Mouse (Mus musculus) adrenal gland, postnatal 25 days (tissue): ENCODE measurements at regions not wholly inside any gene's neighbourhood (a gene's known extent, or its start where the extent isn't known, plus 50 kb on each side); places are given as distances from the start of the nearest gene placed in this dataset.

Experiments used
- DNase-seq: peaks from one replicate; pipeline ENCODE4 v3.0.0; 2021; ENCODE audit warnings: mixed read lengths

DNA sequence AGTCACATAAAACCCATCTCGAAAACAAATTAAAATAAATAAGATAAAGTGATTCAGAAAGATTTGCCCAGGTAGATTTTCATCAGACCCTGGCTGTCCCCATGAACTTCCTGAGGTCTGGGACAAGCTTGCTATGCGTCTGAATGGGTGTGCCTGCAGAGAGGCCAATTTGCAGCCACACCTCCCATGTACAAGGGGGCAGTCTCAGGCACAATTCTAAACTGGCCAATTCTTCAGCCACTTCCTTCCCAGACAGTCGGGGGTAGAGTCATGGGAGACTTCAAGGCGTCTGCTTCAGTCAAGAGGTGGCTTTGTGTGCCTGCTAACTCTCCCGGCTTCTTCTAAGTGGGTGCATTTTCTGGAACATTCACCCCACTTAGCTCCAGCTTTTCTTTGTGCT lies 122.9 kb upstream of the Kazn start:
- no peak for DNase-seq

DNA sequence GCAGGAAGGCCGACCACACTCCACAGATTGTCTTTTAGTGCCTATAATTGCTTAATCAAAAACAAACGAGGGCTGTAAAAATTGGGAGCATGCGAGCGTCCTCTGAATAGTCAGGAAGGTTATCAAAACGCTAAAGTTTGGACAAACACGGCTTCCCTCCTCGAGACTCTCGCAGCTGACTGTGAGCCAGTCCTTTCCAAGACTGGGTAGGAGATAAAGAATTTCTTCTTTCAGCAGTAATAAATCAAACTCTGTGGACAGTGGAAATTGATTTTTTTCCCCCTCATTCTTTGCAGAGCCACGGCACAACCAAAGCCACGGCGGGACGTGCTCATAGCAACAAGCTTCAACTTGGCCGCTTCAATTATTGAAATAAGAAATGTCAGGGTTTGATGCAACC lies 119.7 kb upstream of the Kazn start:
- DNase-seq, result no peak

- DNase-seq, result no peak
These were observed 116.2 kb upstream of the Kazn start for GRCm38 (mm10) chr4:142355387-142355786.

DNA sequence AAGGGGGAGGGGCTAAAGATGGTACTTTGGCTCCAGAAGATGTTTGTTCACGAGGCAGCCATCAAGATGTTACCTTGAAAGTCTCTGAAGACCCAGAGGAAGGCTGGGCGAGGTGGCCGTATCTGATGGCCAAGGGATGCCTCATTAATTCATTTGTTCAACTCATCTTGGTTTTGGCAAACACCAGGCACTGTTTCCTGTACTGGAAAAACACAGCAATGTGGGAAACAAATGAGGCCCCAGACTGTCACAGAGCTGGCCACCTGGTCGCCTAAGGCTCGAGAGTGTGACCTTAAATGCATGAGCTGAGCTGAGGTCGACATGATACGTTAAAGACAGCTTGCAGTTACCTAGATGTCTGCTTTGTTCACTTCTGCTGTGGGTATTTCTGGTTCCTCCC lies 114.3 kb upstream of the Kazn start:
- no peak for DNase-seq

- peak; percentile 45 for DNase-seq
These were observed 112.6 kb upstream of the Kazn start for GRCm38 (mm10) chr4:142351831-142352230.

DNA sequence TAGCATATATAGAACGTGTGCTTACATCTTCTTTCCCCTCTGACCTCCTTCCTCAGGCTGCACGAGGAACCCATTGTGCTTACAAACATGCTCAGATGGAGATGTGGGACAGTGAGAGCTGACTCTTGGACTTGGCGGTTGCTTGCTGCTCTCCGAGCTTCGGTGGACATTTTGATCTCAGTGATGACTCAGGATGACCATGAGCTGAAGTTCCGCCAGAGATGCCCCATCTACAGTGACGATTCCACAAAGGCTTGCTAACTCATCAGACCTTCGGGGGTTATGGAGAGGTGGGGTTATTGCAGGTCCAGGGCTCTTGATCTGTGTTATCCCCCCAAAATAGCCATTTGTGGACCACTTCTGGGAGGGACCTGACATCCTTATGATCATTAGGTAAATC lies 111.8 kb upstream of the Kazn start:
- DNase-seq, result no peak

GRCm38 (mm10) chr4:142348910-142349309 lies 109.7 kb upstream of the Kazn start:
- peak; percentile 21 for DNase-seq

- DNase-seq, result no peak
These were observed 103.4 kb upstream of the Kazn start for GRCm38 (mm10) chr4:142342482-142343206.

- DNase-seq, result no peak
These were observed 102.1 kb upstream of the Kazn start for GRCm38 (mm10) chr4:142341305-142341704.

DNA sequence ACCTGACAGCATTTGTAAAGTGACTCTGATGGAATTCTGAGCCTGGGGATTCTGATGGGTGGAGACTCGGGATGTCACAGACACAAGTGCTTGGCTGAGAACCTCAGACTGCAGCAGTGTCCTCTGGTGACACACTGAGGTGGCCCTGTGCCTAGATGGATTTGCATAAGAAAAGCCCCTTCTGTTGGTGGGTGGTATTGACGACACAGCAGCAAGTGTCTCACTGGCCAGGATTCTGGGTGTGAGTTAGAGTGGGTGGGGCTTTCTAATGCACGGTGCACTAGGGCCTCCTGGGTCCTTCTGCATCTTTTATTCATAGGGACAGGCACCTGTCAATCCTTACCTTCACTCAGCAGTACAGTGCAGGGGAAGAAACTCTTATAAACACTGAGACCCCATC lies 100.9 kb upstream of the Kazn start:
- no peak for DNase-seq

GRCm38 (mm10) chr4:142337701-142338100 lies 98.5 kb upstream of the Kazn start:
- peak; percentile 71 for DNase-seq

DNA sequence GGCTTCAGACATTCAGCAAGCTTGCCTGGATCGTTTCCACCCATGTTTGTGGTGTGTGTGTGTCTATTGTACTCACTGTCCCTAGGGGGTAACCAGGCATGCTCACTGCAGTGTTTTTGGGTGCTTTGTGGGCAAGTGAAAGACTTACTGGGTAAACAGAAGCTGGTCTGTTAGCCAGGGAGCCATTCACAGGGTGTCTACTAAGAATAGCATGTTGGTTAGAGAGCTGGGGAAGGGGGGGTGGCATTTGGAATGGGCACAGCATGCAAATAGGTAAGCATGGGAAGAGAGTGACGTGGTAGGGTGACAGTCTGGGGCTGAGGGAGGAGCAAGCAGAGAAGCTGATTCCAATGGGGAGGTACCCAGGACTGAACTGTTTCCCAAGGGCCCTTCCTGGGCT lies 97.7 kb upstream of the Kazn start:
- no peak for DNase-seq

GRCm38 (mm10) chr4:142334084-142334483 lies 94.9 kb upstream of the Kazn start:
- DNase-seq, result no peak

- DNase-seq, result no peak
These were observed 91.4 kb upstream of the Kazn start for GRCm38 (mm10) chr4:142330599-142330998.

DNA sequence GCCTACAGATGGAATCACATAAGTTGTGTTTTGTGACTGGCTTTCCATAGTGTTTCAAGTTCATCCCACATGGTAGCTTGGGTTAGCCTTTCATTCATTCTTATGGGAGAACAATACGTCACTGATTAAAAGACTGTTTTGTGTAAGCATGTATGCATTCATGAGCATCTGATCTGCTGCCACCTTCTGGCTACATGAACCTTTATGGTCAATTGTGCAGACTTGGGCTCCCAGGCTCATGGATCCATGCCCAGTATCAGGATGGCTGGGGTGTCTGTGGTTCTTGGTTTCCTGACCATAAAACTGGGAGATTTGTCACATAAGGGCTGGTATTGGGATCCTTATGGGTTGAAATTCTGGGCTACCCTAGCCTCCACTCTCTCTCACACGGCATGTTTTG lies 90.4 kb upstream of the Kazn start:
- DNase-seq, result no peak

DNA sequence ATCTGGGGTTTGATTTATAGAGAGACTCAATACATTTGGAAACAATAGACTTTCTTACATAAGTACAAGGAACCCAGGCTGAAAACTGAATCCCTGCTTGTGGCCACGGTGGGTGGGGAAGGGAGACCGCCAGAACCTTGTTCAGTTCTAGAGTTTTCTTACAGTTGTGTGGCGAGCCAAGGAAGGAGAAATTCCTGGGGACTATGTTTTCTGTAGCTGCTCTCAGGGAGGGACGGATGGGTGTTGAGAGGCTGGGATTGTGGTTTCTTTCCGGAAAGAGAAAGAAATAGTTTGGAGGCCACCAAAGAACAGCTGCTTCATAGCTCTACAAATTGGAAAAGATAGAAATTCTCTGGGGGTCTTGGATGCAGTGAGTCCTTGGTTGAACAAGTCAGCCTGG lies 87.3 kb upstream of the Kazn start:
- no peak for DNase-seq

DNA sequence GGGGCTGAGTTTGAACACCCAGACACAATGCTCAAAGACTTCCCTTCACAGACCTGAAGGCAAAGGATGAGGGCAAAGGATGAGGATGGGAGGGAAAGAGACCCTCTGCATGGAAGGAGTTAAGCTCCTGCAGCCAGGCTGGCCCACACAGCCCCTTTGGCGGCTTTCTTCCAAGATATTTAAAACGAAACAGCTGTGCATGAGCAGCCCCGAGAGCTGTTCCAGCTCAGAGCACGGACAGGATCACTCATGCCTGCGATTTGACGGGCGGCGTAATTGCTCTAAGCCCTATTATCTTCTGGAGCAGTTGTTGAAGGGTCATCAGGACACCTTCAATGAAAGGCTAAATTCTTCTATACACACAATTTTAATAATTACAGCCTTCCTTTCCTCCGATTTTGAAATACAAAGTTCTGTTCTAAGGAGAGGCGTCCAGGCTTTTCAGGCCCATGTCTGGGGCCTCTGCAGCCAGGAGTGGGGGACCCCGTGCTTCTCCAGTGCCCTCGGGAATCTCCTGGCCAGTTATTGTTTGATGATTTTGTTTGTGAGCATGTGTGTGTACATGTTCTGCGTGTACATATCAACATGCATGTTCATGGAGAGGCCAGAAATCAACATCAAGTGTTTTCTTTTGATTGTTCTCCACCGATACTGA lies 82.1 kb upstream of the Kazn start:
- DNase-seq, result no peak

GRCm38 (mm10) chr4:142310282-142310681 lies 71.1 kb upstream of the Kazn start:
- no peak for DNase-seq

GRCm38 (mm10) chr4:142308271-142308670 lies 69.1 kb upstream of the Kazn start:
- no peak for DNase-seq

- no peak for DNase-seq
These were observed 68.1 kb upstream of the Kazn start for GRCm38 (mm10) chr4:142307321-142307720.

GRCm38 (mm10) chr4:142306076-142306475 lies 66.9 kb upstream of the Kazn start:
- no peak for DNase-seq

DNA sequence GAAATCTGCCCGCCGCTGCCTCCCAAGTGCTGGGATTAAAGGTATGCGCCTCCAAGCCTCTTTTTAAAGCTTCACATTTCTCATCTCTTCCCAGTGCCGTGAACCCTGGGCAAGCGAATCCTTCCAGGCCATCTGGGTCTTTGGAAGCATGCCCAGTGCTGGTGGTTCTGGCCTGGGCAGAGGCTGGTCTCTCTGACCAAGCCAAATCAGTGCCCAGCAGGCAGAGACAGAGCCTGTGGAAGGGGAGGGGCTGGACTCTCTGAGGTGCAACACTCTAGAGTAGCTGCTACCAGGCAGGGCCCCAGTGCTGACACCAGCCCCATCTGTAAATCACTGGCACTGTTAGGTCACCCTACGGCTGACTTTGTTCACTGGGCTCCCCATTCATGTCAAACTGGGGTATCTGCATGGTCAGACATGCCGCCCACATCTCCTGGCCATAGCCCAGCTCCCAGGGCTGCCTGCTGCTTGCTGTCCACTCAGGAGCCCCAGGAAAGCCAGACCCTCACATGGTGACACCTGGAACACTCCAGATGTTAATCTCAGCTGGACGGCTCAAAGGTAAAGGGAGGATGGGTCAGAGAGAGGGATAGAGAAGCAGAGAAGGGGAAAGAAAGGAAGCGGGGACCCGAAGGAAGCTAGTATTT lies 64.3 kb upstream of the Kazn start:
- DNase-seq, result peak; percentile 51

- no peak for DNase-seq
These were observed 63.5 kb upstream of the Kazn start for GRCm38 (mm10) chr4:142302724-142303120.
